Mouse (Mus musculus) WW6 (cell line): Measurements from ENCODE around the gene Rhox1.
A peak's percentile ranks its signal among the peaks of the same experiment; 100 is the strongest.
"Not testable (repeated sequence)": the region's sequence is repeated elsewhere in the genome, so short reads cannot be mapped to it uniquely, and the experiment has no call there.

Source experiments
- DNase-seq: peaks from one replicate; pipeline ENCODE4 v3.0.0-alpha.2; 2013; ENCODE audit warnings: low read depth, low spot score

The Rhox1 gene

GRCm38 (mm10) chrX:37222158-37222557 is at the start of gene Rhox1:
TSS of gene Rhox1 (minus strand) at chrX:37222258.
- not testable (repeated sequence) for DNase-seq

- not testable (repeated sequence) for DNase-seq
These were observed 43.0 kb upstream of the Rhox1 start, which contains the start of gene Rhox4a for GRCm38 (mm10) chrX:37265038-37265437. TSS of gene Rhox4a (plus strand) at chrX:37265338.

GRCm38 (mm10) chrX:37249619-37250018 is 27.6 kb upstream of the Rhox1 start, which contains the start of gene Rhox3a:
TSS of gene Rhox3a (plus strand) at chrX:37249919.
- DNase-seq: not testable (repeated sequence)

GRCm38 (mm10) chrX:37244676-37245075 is 22.6 kb upstream of the Rhox1 start, which contains the start of gene Rhox2a:
TSS of gene Rhox2a (plus strand) at chrX:37244976.
- DNase-seq: not testable (repeated sequence)

GRCm38 (mm10) chrX:37210941-37211340 is 11.1 kb downstream of the Rhox1 start, which contains the start of gene Gm9:
TSS of gene Gm9 (minus strand) at chrX:37211041.
- no peak for DNase-seq

- no peak for DNase-seq
These were observed 23.4 kb downstream of the Rhox1 start for GRCm38 (mm10) chrX:37198676-37199075.

- DNase-seq: no peak
These were observed 30.2 kb downstream of the Rhox1 start for GRCm38 (mm10) chrX:37191744-37192379.

GRCm38 (mm10) chrX:37191105-37191743 is 30.8 kb downstream of the Rhox1 start, which contains the start of the genes Ndufa1 and Rnf113a1:
TSS of gene Ndufa1 (minus strand) at chrX:37191163.
TSS of gene Rnf113a1 (plus strand) at chrX:37191245.
- peak; percentile 39 for DNase-seq

- DNase-seq: no peak
These were observed 31.3 kb downstream of the Rhox1 start for GRCm38 (mm10) chrX:37190755-37191104.

- not testable (repeated sequence) for DNase-seq
These were observed 37.7 kb downstream of the Rhox1 start for GRCm38 (mm10) chrX:37184401-37184800.

- DNase-seq: no peak
These were observed 53.3 kb downstream of the Rhox1 start, which contains the start of gene Akap14 for GRCm38 (mm10) chrX:37168742-37169141. TSS of gene Akap14 (minus strand) at chrX:37168842.

GRCm38 (mm10) chrX:37167085-37167484 is 55.0 kb downstream of the Rhox1 start:
- DNase-seq: no peak
